Mouse (Mus musculus) stomach, postnatal 0 days (tissue): Measurements from ENCODE around the gene Stk11ip.

Source experiments
- CTCF ChIP-seq: IDR thresholded peaks from 2 replicates; pipeline ENCODE4 v1.5.1; 2016; ENCODE audit warnings: antibody characterized with exemption, low read depth, mild to moderate bottlenecking, moderate library complexity
- EP300 ChIP-seq: optimal IDR thresholded peaks from 2 replicates; pipeline ENCODE3; 2016; ENCODE audit warnings: antibody characterized with exemption

- TF ChIP-seq CTCF (no peak), EP300 (no peak)
These were observed 42.8 kb downstream of the Stk11ip start for GRCm38 (mm10) chr1:75564102-75564501.
